Mouse (Mus musculus) CD4-positive, CD25-positive, alpha-beta regulatory T cell, adult 2 months (primary cell): ENCODE results near the gene Zmynd15.

ENCODE experiments used
- DNase-seq: peaks from one replicate; pipeline ENCODE4 v3.0.0-alpha.2; 2012; ENCODE audit warnings: low read depth, low spot score

Zmynd15 gene

GRCm38 (mm10) chr11:70447373-70447772, 11.9 kb upstream of the Zmynd15 start:
- peak; percentile 49 for DNase-seq

GRCm38 (mm10) chr11:70450926-70451325, 8.3 kb upstream of the Zmynd15 start:
- no peak for DNase-seq

- peak; percentile 96 for DNase-seq
Observed at GRCm38 (mm10) chr11:70451797-70452498, 7.3 kb upstream of the Zmynd15 start, which contains the start of gene Med11. Med11 (plus strand) TSS chr11:70451919.

GRCm38 (mm10) chr11:70453261-70454044, 5.8 kb upstream of the Zmynd15 start:
- DNase-seq = peak; percentile 28

- DNase-seq = peak; percentile 32
Observed at GRCm38 (mm10) chr11:70459601-70460101, 418 bp downstream of the Zmynd15 start, which contains the start of gene Cxcl16. Cxcl16 (minus strand) TSS chr11:70459984.

GRCm38 (mm10) chr11:70463970-70464369, 4.7 kb downstream of the Zmynd15 start:
- DNase-seq = no peak

- DNase-seq = no peak
Observed at GRCm38 (mm10) chr11:70465211-70465610, 6.0 kb downstream of the Zmynd15 start.

GRCm38 (mm10) chr11:70465824-70466223, 6.6 kb downstream of the Zmynd15 start:
- no peak for DNase-seq

GRCm38 (mm10) chr11:70467902-70468619, 8.8 kb downstream of the Zmynd15 start:
- DNase-seq = no peak

- no peak for DNase-seq
Observed at GRCm38 (mm10) chr11:70469764-70470163, 10.5 kb downstream of the Zmynd15 start.

GRCm38 (mm10) chr11:70472716-70473115, 13.5 kb downstream of the Zmynd15 start:
- no peak for DNase-seq

GRCm38 (mm10) chr11:70473291-70473690, 14.1 kb downstream of the Zmynd15 start:
- peak; percentile 39 for DNase-seq

GRCm38 (mm10) chr11:70474872-70475534, 15.8 kb downstream of the Zmynd15 start:
- no peak for DNase-seq

- DNase-seq = no peak
Observed at GRCm38 (mm10) chr11:70485498-70485897, 26.3 kb downstream of the Zmynd15 start.

GRCm38 (mm10) chr11:70487816-70488215, 28.6 kb downstream of the Zmynd15 start:
- no peak for DNase-seq

- DNase-seq = no peak
Observed at GRCm38 (mm10) chr11:70489138-70489537, 29.9 kb downstream of the Zmynd15 start.

GRCm38 (mm10) chr11:70489684-70490083, 30.5 kb downstream of the Zmynd15 start:
- DNase-seq = no peak

- DNase-seq = peak; percentile 48
Observed at GRCm38 (mm10) chr11:70499566-70500475, 40.6 kb downstream of the Zmynd15 start.

- no peak for DNase-seq
Observed at GRCm38 (mm10) chr11:70500476-70500812, 41.2 kb downstream of the Zmynd15 start.

- no peak for DNase-seq
Observed at GRCm38 (mm10) chr11:70502018-70502417, 42.8 kb downstream of the Zmynd15 start.
